Mouse (Mus musculus): ENCODE data around the gene Elmo1.

- TF ChIP-seq CTCF (IDR thresholded peaks at IDR 0.05; ENCODE audit: borderline replicate concordance, control insufficient read depth, extremely low read depth, insufficient read depth, low read length, poor library complexity), result no peak
- TF ChIP-seq POLR2A (IDR thresholded peaks at IDR 0.05; ENCODE audit: control insufficient read depth, extremely low read depth, insufficient read depth, low read length, poor library complexity), result no peak
These were observed 391.4 kb downstream of the Elmo1 start for GRCm38 (mm10) chr13:20481805-20482204.

Measured in thymus, adult 2 months (tissue).